In genomic region chr1:34602363-34602762, GRCm38 (mm10) we compare ENCODE assay signal across 9 mouse cellular contexts. TPM values are rescaled to one million over a fixed set of nuclear protein-coding genes. Genes with fewer than 3 reads are reported as not detected.
DNase-seq lines count a peak whose midpoint lies in the region; ATAC-seq lines count a peak whose summit lies in the region.
"Had no signal": no experiment of that assay in that cellular context is flagged by ENCODE, and none has a peak within 500 bp of the region (broad histone marks: within the 10 kb centered on the region; RNA-seq: fewer than 3 reads in every experiment).

No protein-coding gene starts in this region.

- no peak overlapping the region for H3K9ac ChIP-seq in forebrain, embryonic 15.5 days (replicated peaks)
- no peak overlapping the region for H3K9ac ChIP-seq in hindbrain, embryonic 14.5 days
- H3K9ac ChIP-seq in midbrain, embryonic 11.5 days (ENCODE audit: low read length) = no peak overlapping the region
- H3K9ac ChIP-seq: embryonic facial prominence, embryonic 12.5 days had no signal

- ATAC-seq in forebrain, embryonic 15.5 days (replicated peaks) = peak; percentile 83
- ATAC-seq in hindbrain, embryonic 14.5 days (ENCODE audit: low FRiP score) = peak; percentile 84; the same call in 1 of the 2 replicates
- peak; percentile 81 for ATAC-seq in midbrain, embryonic 11.5 days (ENCODE audit: low FRiP score)

- no peaks in the 10 kb centered on the region for H3K9me3 ChIP-seq in forebrain, embryonic 15.5 days
- no peaks in the 10 kb centered on the region for H3K9me3 ChIP-seq in hindbrain, embryonic 14.5 days (ENCODE audit: control insufficient read depth, low read length)
- no peaks in the 10 kb centered on the region for H3K9me3 ChIP-seq in midbrain, embryonic 11.5 days (ENCODE audit: control insufficient read depth, low read length)
- H3K9me3 ChIP-seq: embryonic facial prominence, embryonic 12.5 days had no signal

- H3K36me3 ChIP-seq in forebrain, embryonic 15.5 days = no peaks in the 10 kb centered on the region
- H3K36me3 ChIP-seq in hindbrain, embryonic 14.5 days (replicated peaks; ENCODE audit: control insufficient read depth, insufficient read depth) = no peaks in the 10 kb centered on the region
- no peaks in the 10 kb centered on the region for H3K36me3 ChIP-seq in midbrain, embryonic 11.5 days (ENCODE audit: control insufficient read depth, insufficient read depth, low read length)
- H3K36me3 ChIP-seq: embryonic facial prominence, embryonic 12.5 days had no signal

- H3K27me3 ChIP-seq in forebrain, embryonic 15.5 days = no peaks in the 10 kb centered on the region
- no peaks in the 10 kb centered on the region for H3K27me3 ChIP-seq in hindbrain, embryonic 14.5 days (ENCODE audit: control insufficient read depth, insufficient read depth, low read length)
- H3K27me3 ChIP-seq in midbrain, embryonic 11.5 days (ENCODE audit: control insufficient read depth, insufficient read depth, low read length) = no peaks in the 10 kb centered on the region
- H3K27me3 ChIP-seq: embryonic facial prominence, embryonic 12.5 days had no signal

- no peaks in the 10 kb centered on the region for H3K4me1 ChIP-seq in forebrain, embryonic 15.5 days
- H3K4me1 ChIP-seq in hindbrain, embryonic 14.5 days (replicated peaks; ENCODE audit: control insufficient read depth, insufficient read depth, low read length) = no peaks in the 10 kb centered on the region
- H3K4me1 ChIP-seq in midbrain, embryonic 11.5 days (ENCODE audit: control insufficient read depth, insufficient read depth, low read length) = no peaks in the 10 kb centered on the region
- H3K4me1 ChIP-seq: embryonic facial prominence, embryonic 12.5 days had no signal

- no peak overlapping the region for H3K4me3 ChIP-seq in forebrain, embryonic 15.5 days
- no peak overlapping the region for H3K4me3 ChIP-seq in hindbrain, embryonic 14.5 days (replicated peaks; ENCODE audit: low read length)
- H3K4me3 ChIP-seq in midbrain, embryonic 11.5 days (ENCODE audit: low read depth, low read length) = no peak overlapping the region
- H3K4me3 ChIP-seq: embryonic facial prominence, embryonic 12.5 days had no signal

- DNase-seq in urinary bladder, adult 18-20 months (ENCODE audit: low spot score in 2 of 2) = peak; percentile 15 to 31
- DNase-seq in urinary bladder, adult 2 months (ENCODE audit: low spot score) = no peak
- peak; percentile 68 for DNase-seq in cerebellum, adult 11-12 months
- peak; percentile 88 for DNase-seq in hindbrain, embryonic 14.5 days (ENCODE audit: low spot score)
- peak; percentile 24 for DNase-seq in left cerebral cortex, adult 11 months (ENCODE audit: low spot score)
- peak; percentile 98 for DNase-seq in midbrain, embryonic 11.5 days (ENCODE audit: low spot score, missing footprints)
- DNase-seq in spleen, adult 12 weeks (ENCODE audit: low spot score) = peak; percentile 40

- H3K27ac ChIP-seq in forebrain, embryonic 15.5 days (replicated peaks) = no peak overlapping the region
- H3K27ac ChIP-seq in hindbrain, embryonic 14.5 days = no peak overlapping the region
- no peak overlapping the region for H3K27ac ChIP-seq in midbrain, embryonic 11.5 days (ENCODE audit: low read depth, low read length)
- H3K27ac ChIP-seq: embryonic facial prominence, embryonic 12.5 days had no signal

- 22% methylated on average over 8 of the region's 8 CpGs for WGBS in forebrain, embryonic 15.5 days
- 12% methylated on average over 8 of the region's 8 CpGs for WGBS in hindbrain, embryonic 14.5 days
- WGBS in midbrain, embryonic 11.5 days = 12% methylated on average over 8 of the region's 8 CpGs

- H3K4me2 ChIP-seq in forebrain, embryonic 15.5 days (replicated peaks) = no peak overlapping the region
- no peak overlapping the region for H3K4me2 ChIP-seq in hindbrain, embryonic 14.5 days (replicated peaks)
- H3K4me2 ChIP-seq in midbrain, embryonic 11.5 days = no peak overlapping the region
- H3K4me2 ChIP-seq: embryonic facial prominence, embryonic 12.5 days had no signal

RNA-seq across cellular contexts. Expression of gene Amer3, which starts 22.9 kb away (rescaled TPM):
- 0.01 TPM in 1 of 2 replicates, not detected in the other for polyA plus RNA-seq in urinary bladder, adult 2 months (2012; rRNA removed)
- polyA plus RNA-seq in forebrain, embryonic 15.5 days (2015; fragmentation: Nextera tagmentation; extraction: Ambion mirVana) = 24.0 and 24.2 TPM in 2 replicates
- 29.7 and 32.1 TPM in 2 replicates for polyA plus RNA-seq in hindbrain, embryonic 14.5 days (2014; fragmentation: Nextera tagmentation; extraction: Ambion mirVana)
- 4.1 and 4.8 TPM in 2 replicates for polyA plus RNA-seq in midbrain, embryonic 11.5 days (2014; fragmentation: Nextera tagmentation; extraction: Ambion mirVana)

RNA-seq across cellular contexts. Expression of gene Prss40, which starts 41.6 kb away (rescaled TPM):
- polyA plus RNA-seq in urinary bladder, adult 2 months (2012; rRNA removed) = not detected in 2 replicates
- polyA plus RNA-seq in forebrain, embryonic 15.5 days (2015; fragmentation: Nextera tagmentation; extraction: Ambion mirVana) = not detected in 2 replicates
- polyA plus RNA-seq in hindbrain, embryonic 14.5 days (2014; fragmentation: Nextera tagmentation; extraction: Ambion mirVana) = not detected in 2 replicates
- not detected in 2 replicates for polyA plus RNA-seq in midbrain, embryonic 11.5 days (2014; fragmentation: Nextera tagmentation; extraction: Ambion mirVana)
- polyA plus RNA-seq: embryonic facial prominence, embryonic 12.5 days had no signal
